14 mouse cellular contexts compared by ENCODE assay signal in genomic region chr11:105333867-105334670, GRCm38 (mm10). TPM values are rescaled to one million over a fixed set of nuclear protein-coding genes. Genes with fewer than 3 reads are reported as not detected.
DNase-seq lines count a peak whose midpoint lies in the region; ATAC-seq lines count a peak whose summit lies in the region.
"Had no signal": no experiment of that assay in that cellular context is flagged by ENCODE, and none has a peak within 500 bp of the region (broad histone marks: within the 10 kb centered on the region; RNA-seq: fewer than 3 reads in every experiment).

No protein-coding gene starts in this region.

- no peaks in the 10 kb centered on the region for H3K9me3 ChIP-seq in heart, embryonic 10.5 days
- no peaks in the 10 kb centered on the region for H3K9me3 ChIP-seq in kidney, embryonic 16.5 days (ENCODE audit: low read length)
- no peaks in the 10 kb centered on the region for H3K9me3 ChIP-seq in embryonic facial prominence, embryonic 15.5 days (replicated peaks)
- H3K9me3 ChIP-seq in intestine, embryonic 16.5 days (ENCODE audit: control insufficient read depth, low read length) = no peaks in the 10 kb centered on the region
- H3K9me3 ChIP-seq: limb, embryonic 15.5 days; megakaryocyte, embryonic 14.5 days had no signal

- H3K36me3 ChIP-seq in heart, embryonic 10.5 days = peaks cover 15% of the 10 kb centered on the region
- H3K36me3 ChIP-seq in kidney, embryonic 16.5 days (ENCODE audit: insufficient read depth, low read length) = no peaks in the 10 kb centered on the region
- H3K36me3 ChIP-seq in embryonic facial prominence, embryonic 15.5 days = peaks cover 40% of the 10 kb centered on the region
- H3K36me3 ChIP-seq in intestine, embryonic 16.5 days (ENCODE audit: control insufficient read depth, insufficient read depth, low read length) = no peaks in the 10 kb centered on the region

- H3K27me3 ChIP-seq in heart, embryonic 10.5 days (ENCODE audit: insufficient read depth, poor library complexity, severe bottlenecking) = no peaks in the 10 kb centered on the region
- no peaks in the 10 kb centered on the region for H3K27me3 ChIP-seq in kidney, embryonic 16.5 days (ENCODE audit: insufficient read depth, low read length)
- H3K27me3 ChIP-seq in embryonic facial prominence, embryonic 15.5 days = no peaks in the 10 kb centered on the region
- H3K27me3 ChIP-seq in intestine, embryonic 16.5 days (replicated peaks; ENCODE audit: control insufficient read depth, insufficient read depth, low read length) = no peaks in the 10 kb centered on the region
- H3K27me3 ChIP-seq: limb, embryonic 15.5 days had no signal

- H3K4me1 ChIP-seq in heart, embryonic 10.5 days = peaks cover 33% of the 10 kb centered on the region
- H3K4me1 ChIP-seq in kidney, embryonic 16.5 days (ENCODE audit: insufficient read depth, low read length) = peaks cover 19% of the 10 kb centered on the region; the same call in 1 of the 2 replicates
- H3K4me1 ChIP-seq in embryonic facial prominence, embryonic 15.5 days = peaks cover 37% of the 10 kb centered on the region
- H3K4me1 ChIP-seq in intestine, embryonic 16.5 days (ENCODE audit: control insufficient read depth, insufficient read depth, low read length) = 0 out of 2 replicates have a peak, but pooled peaks cover 4% of the 10 kb centered on the region
- H3K4me1 ChIP-seq: megakaryocyte, embryonic 14.5 days had no signal

- ATAC-seq in kidney, embryonic 16.5 days (ENCODE audit: low FRiP score, low TSS enrichment) = no peak
- no peak for ATAC-seq in embryonic facial prominence, embryonic 15.5 days (ENCODE audit: insufficient number of reproducible peaks, low FRiP score, low TSS enrichment, low read depth)
- ATAC-seq in intestine, embryonic 16.5 days = peak; percentile 26; the same call in 1 of the 2 replicates

- 41% methylated on average over 8 of the region's 8 CpGs for WGBS in heart, embryonic 10.5 days
- 55% methylated on average over 8 of the region's 8 CpGs for WGBS in kidney, embryonic 16.5 days
- 55% methylated on average over 8 of the region's 8 CpGs for WGBS in embryonic facial prominence, embryonic 15.5 days
- 57% methylated on average over 8 of the region's 8 CpGs for WGBS in intestine, embryonic 16.5 days

- no peak overlapping the region for H3K9ac ChIP-seq in kidney, embryonic 16.5 days (replicated peaks; ENCODE audit: low read length)
- H3K9ac ChIP-seq in embryonic facial prominence, embryonic 15.5 days = no peak overlapping the region
- no peak overlapping the region for H3K9ac ChIP-seq in intestine, embryonic 16.5 days (ENCODE audit: low read depth, low read length)
- H3K9ac ChIP-seq: limb, embryonic 15.5 days had no signal

- no peak overlapping the region for H3K4me2 ChIP-seq in kidney, embryonic 16.5 days (replicated peaks; ENCODE audit: low read depth, low read length)
- H3K4me2 ChIP-seq in embryonic facial prominence, embryonic 15.5 days (replicated peaks) = no peak overlapping the region
- H3K4me2 ChIP-seq in intestine, embryonic 16.5 days (ENCODE audit: low read depth, low read length) = no peak overlapping the region
- H3K4me2 ChIP-seq: limb, embryonic 15.5 days had no signal

- H3K27ac ChIP-seq in heart, embryonic 10.5 days = peak overlapping the region; percentile 31; the same call in 1 of the 2 replicates
- H3K27ac ChIP-seq in kidney, embryonic 16.5 days (ENCODE audit: low read length) = 0 out of 2 replicates have a peak overlapping the region, but pooled peaks have one; percentile 25
- H3K27ac ChIP-seq in embryonic facial prominence, embryonic 15.5 days (replicated peaks) = 0 out of 2 replicates have a peak overlapping the region, but pooled peaks have one; percentile 18
- no peak overlapping the region for H3K27ac ChIP-seq in intestine, embryonic 16.5 days (ENCODE audit: low read length)
- H3K27ac ChIP-seq: kidney, postnatal 0 days; limb, embryonic 15.5 days had no signal

- no peak for DNase-seq in heart, embryonic 10.5 days (ENCODE audit: low spot score)
- no peak for DNase-seq in heart, adult 9 months (ENCODE audit: low spot score in 2 of 2)
- no peak for DNase-seq in kidney, adult 8-10 months
- DNase-seq in layer of hippocampus, postnatal 36 days = no peak
- no peak for DNase-seq in right cerebral cortex, postnatal 10 days (ENCODE audit: low spot score in 2 of 2)
- DNase-seq: cerebellum, postnatal 14 days; gastrocnemius, postnatal 14 days; thymus, postnatal 25 days had no signal

- H3K4me3 ChIP-seq in heart, embryonic 10.5 days = no peak overlapping the region
- H3K4me3 ChIP-seq in kidney, embryonic 16.5 days (ENCODE audit: low read length) = no peak overlapping the region
- no peak overlapping the region for H3K4me3 ChIP-seq in embryonic facial prominence, embryonic 15.5 days (replicated peaks)
- no peak overlapping the region for H3K4me3 ChIP-seq in intestine, embryonic 16.5 days (ENCODE audit: low read length)
- H3K4me3 ChIP-seq: limb, embryonic 15.5 days; megakaryocyte, embryonic 14.5 days had no signal

RNA-seq across cellular contexts. Expression of gene Mrc2, which starts 41.6 kb away (rescaled TPM):
- 10.0 and 14.3 TPM in 2 replicates for polyA plus RNA-seq in heart, embryonic 10.5 days (2016; fragmentation: Nextera tagmentation; extraction: Ambion mirVana)
- 20.3 and 21.3 TPM in 2 replicates for polyA plus RNA-seq in kidney, embryonic 16.5 days (2015; fragmentation: Nextera tagmentation; extraction: Ambion mirVana)
- 34.5 and 35.7 TPM in 2 replicates for polyA plus RNA-seq in embryonic facial prominence, embryonic 15.5 days (2015; fragmentation: Nextera tagmentation; extraction: Ambion mirVana)
- polyA plus RNA-seq in intestine, embryonic 16.5 days (2015; fragmentation: Nextera tagmentation; extraction: Ambion mirVana) = 6.8 and 6.9 TPM in 2 replicates
- total RNA-seq in layer of hippocampus, postnatal 36 days (2021) = 1 to 10 TPM; 4.7 to 7.4 TPM
